Mouse (Mus musculus) layer of hippocampus, adult 11-12 months (tissue): ENCODE measurements around the gene Doc2g.
"Not testable (repeated sequence)": the region's sequence is repeated elsewhere in the genome, so short reads cannot be mapped to it uniquely, and the experiment has no call there.

Experiments
- DNase-seq: peaks from one replicate; pipeline ENCODE4 v3.0.0; 2022; ENCODE audit warnings: low spot score

Gene Doc2g

GRCm38 (mm10) chr19:4003112-4003511, at the start of gene Doc2g:
Doc2g (plus strand) TSS chr19:4003313.
- DNase-seq: no peak

GRCm38 (mm10) chr19:3955033-3955432, 48.1 kb upstream of the Doc2g start:
- DNase-seq: no peak

GRCm38 (mm10) chr19:3955804-3956203, 47.3 kb upstream of the Doc2g start:
- DNase-seq: no peak

- not testable (repeated sequence) for DNase-seq
These were observed 45.6 kb upstream of the Doc2g start for GRCm38 (mm10) chr19:3957296-3958036.

GRCm38 (mm10) chr19:3958470-3958869, 44.6 kb upstream of the Doc2g start, which contains the start of gene Aldh3b3:
Aldh3b3 (plus strand) TSS chr19:3958645.
- DNase-seq: no peak

GRCm38 (mm10) chr19:3959030-3959429, 44.1 kb upstream of the Doc2g start:
- DNase-seq: no peak

GRCm38 (mm10) chr19:3960211-3960610, 42.9 kb upstream of the Doc2g start:
- DNase-seq: no peak

- DNase-seq: not testable (repeated sequence)
These were observed 41.3 kb upstream of the Doc2g start for GRCm38 (mm10) chr19:3961805-3962204.

GRCm38 (mm10) chr19:3962469-3962868, 40.6 kb upstream of the Doc2g start:
- DNase-seq: no peak

- DNase-seq: no peak
These were observed 39.1 kb upstream of the Doc2g start for GRCm38 (mm10) chr19:3964030-3964429.

- DNase-seq: no peak
These were observed 36.6 kb upstream of the Doc2g start for GRCm38 (mm10) chr19:3966330-3967075.

GRCm38 (mm10) chr19:3967258-3967657, 35.9 kb upstream of the Doc2g start:
- no peak for DNase-seq

GRCm38 (mm10) chr19:3972229-3972628, 30.9 kb upstream of the Doc2g start, which contains the start of gene Aldh3b2:
Aldh3b2 (plus strand) TSS chr19:3972328.
- DNase-seq: no peak

- not testable (repeated sequence) for DNase-seq
These were observed 28.5 kb upstream of the Doc2g start for GRCm38 (mm10) chr19:3974608-3975007.

GRCm38 (mm10) chr19:3975866-3976265, 27.2 kb upstream of the Doc2g start:
- DNase-seq: no peak

- DNase-seq: peak; percentile 92
These were observed 22.8 kb upstream of the Doc2g start for GRCm38 (mm10) chr19:3980309-3980708.

- DNase-seq: no peak
These were observed 22.2 kb upstream of the Doc2g start for GRCm38 (mm10) chr19:3980917-3981316.

- DNase-seq: no peak
These were observed 19.4 kb upstream of the Doc2g start for GRCm38 (mm10) chr19:3983527-3984200.

GRCm38 (mm10) chr19:3985261-3985681, 17.8 kb upstream of the Doc2g start:
- DNase-seq: no peak

- DNase-seq: peak; percentile 53
These were observed 16.8 kb upstream of the Doc2g start, which contains the start of gene Acy3 for GRCm38 (mm10) chr19:3986334-3986733. Acy3 (plus strand) TSS chr19:3986570.

GRCm38 (mm10) chr19:3988066-3988465, 15.0 kb upstream of the Doc2g start:
- no peak for DNase-seq

- no peak for DNase-seq
These were observed 14.4 kb upstream of the Doc2g start for GRCm38 (mm10) chr19:3988750-3989149.

GRCm38 (mm10) chr19:3990804-3991203, 12.3 kb upstream of the Doc2g start:
- no peak for DNase-seq
